Mouse (Mus musculus): Measurements from ENCODE around the gene Cracr2a. TPM values are rescaled to one million over a fixed set of nuclear protein-coding genes. Genes with fewer than 3 reads are reported as not detected.

Gene Cracr2a
- total RNA-seq (2023): 1 to 10 TPM; 7.4 to 8.3 TPM

DNA sequence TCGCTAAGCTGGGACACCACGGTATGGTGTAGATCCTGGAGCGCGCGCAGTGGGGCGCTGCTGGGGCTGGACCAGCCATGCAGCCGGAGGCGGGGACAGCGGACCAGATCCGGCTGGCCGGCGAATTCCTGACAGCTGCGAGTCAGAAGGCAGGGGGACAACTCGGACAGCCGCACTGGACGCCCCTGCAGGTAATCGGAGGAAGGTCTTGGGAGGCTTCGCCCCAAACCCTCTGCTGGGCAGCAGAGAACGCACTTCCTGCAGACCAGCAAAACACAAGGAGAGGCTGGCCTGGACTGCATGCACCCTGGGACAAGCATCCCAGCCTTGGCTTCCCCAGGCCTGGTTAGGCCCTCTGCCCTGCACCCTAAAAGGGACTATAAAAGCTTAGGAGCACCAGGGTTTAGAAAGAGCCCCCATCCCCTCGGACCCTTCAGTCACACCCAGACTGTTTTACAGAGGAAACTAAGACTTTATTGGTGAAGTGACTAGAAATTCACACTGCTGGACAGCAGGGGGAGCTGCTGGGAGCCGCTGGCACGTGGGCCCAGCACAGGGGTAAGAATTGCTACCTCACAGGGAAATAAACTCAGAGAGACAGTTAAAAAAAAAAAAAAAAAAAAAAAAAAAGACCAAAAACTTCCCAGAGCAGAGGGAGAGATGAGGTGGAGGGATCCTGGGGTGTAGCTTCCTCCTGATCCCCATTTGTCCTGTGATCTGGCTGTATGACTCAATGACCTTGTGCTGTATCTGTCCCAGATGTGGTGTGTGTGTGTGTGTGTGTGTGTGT is at the start of gene Cracr2a:
Gene Cracr2a, plus strand, starts transcription at position 108 of the 790 bp plus-strand sequence.

Other genes with a start within 250 kb of the Cracr2a start
- 10 to 100 TPM; 36.5 to 38.7 TPM for gene Parp11, start 114.5 kb upstream of the Cracr2a start, total RNA-seq (2023)
- not detected for gene Prmt8, start 208.1 kb downstream of the Cracr2a start, total RNA-seq (2023)

Measured in monocyte, adult 59 days (primary cell).